Mouse (Mus musculus): Measurements from ENCODE around the gene Prkce. TPM values are rescaled to one million over a fixed set of nuclear protein-coding genes. Genes with fewer than 3 reads are reported as not detected.

Gene Prkce
- polyA plus RNA-seq, 1 experiment from 2014 or later = 4.4 TPM

- H3K4me3 ChIP-seq (replicated peaks; ENCODE audit: low read length) = no peak overlapping the region
- no peaks in the 10 kb centered on the region for H3K27me3 ChIP-seq (ENCODE audit: control insufficient read depth, insufficient read depth, low read length)
- ATAC-seq (ENCODE audit: insufficient read depth, low FRiP score) = no peak
- H3K9ac ChIP-seq (ENCODE audit: low read length) = no peak overlapping the region
- H3K4me2 ChIP-seq (ENCODE audit: low read depth, low read length) = no peak overlapping the region
- no peaks in the 10 kb centered on the region for H3K36me3 ChIP-seq (ENCODE audit: control insufficient read depth, insufficient read depth, low read length)
- WGBS = 51% methylated on average over 4 of the region's 4 CpGs
- 0 out of 2 replicates have a peak, but pooled peaks cover 5% of the 10 kb centered on the region for H3K4me1 ChIP-seq (ENCODE audit: control insufficient read depth, insufficient read depth, low read length)
- no peaks in the 10 kb centered on the region for H3K9me3 ChIP-seq (replicated peaks; ENCODE audit: control insufficient read depth, low read length)
- H3K27ac ChIP-seq (ENCODE audit: low read length) = no peak overlapping the region
Observed at GRCm38 (mm10) chr17:86618431-86618861, 450.9 kb downstream of the Prkce start.

GRCm38 (mm10) chr17:86622862-86623261 is 455.3 kb downstream of the Prkce start:
- Histone ChIP-seq H3K9ac (ENCODE audit: low read length) (no peak overlapping the region), H3K4me1 (ENCODE audit: control insufficient read depth, insufficient read depth, low read length) (0 out of 2 replicates have a peak, but pooled peaks cover 5% of the 10 kb centered on the region), H3K27me3 (ENCODE audit: control insufficient read depth, insufficient read depth, low read length) (no peaks in the 10 kb centered on the region), H3K36me3 (ENCODE audit: control insufficient read depth, insufficient read depth, low read length) (no peaks in the 10 kb centered on the region), H3K27ac (ENCODE audit: low read length) (no peak overlapping the region), H3K4me2 (ENCODE audit: low read depth, low read length) (no peak overlapping the region), H3K9me3 (replicated peaks; ENCODE audit: control insufficient read depth, low read length) (no peaks in the 10 kb centered on the region), H3K4me3 (replicated peaks; ENCODE audit: low read length) (no peak overlapping the region)
- 87% methylated on average over 3 of the region's 3 CpGs for WGBS
- ATAC-seq (ENCODE audit: insufficient read depth, low FRiP score) = no peak

GRCm38 (mm10) chr17:86626523-86626922 is 458.9 kb downstream of the Prkce start:
- WGBS = 76% methylated on average over 6 of the region's 6 CpGs
- H3K9ac ChIP-seq (ENCODE audit: low read length) = no peak overlapping the region
- H3K36me3 ChIP-seq (ENCODE audit: control insufficient read depth, insufficient read depth, low read length) = no peaks in the 10 kb centered on the region
- H3K9me3 ChIP-seq (replicated peaks; ENCODE audit: control insufficient read depth, low read length) = no peaks in the 10 kb centered on the region
- H3K4me3 ChIP-seq (replicated peaks; ENCODE audit: low read length) = no peak overlapping the region
- no peaks in the 10 kb centered on the region for H3K4me1 ChIP-seq (ENCODE audit: control insufficient read depth, insufficient read depth, low read length)
- no peak overlapping the region for H3K4me2 ChIP-seq (ENCODE audit: low read depth, low read length)
- no peak for ATAC-seq (ENCODE audit: insufficient read depth, low FRiP score)
- no peaks in the 10 kb centered on the region for H3K27me3 ChIP-seq (ENCODE audit: control insufficient read depth, insufficient read depth, low read length)
- H3K27ac ChIP-seq (ENCODE audit: low read length) = no peak overlapping the region

DNA sequence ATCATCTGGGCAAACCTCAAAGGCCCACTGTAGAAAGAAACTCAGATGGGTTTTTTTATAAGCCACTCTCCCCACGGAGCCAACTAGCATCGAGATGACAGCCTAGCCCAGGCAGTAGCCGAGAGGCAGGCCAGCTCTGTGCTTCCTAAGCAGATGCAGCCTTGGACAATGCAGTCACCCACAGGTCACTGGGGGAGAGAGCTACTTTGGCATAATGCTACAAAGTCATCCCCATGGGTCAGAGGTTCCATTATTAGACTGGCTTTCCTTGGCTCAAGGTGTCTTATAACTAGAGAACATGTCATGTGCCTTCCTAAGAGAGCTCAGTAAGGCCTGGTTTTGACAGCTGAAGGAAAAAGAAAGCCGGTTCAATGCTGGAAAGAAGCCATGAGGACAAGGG is 465.5 kb downstream of the Prkce start:
- Histone ChIP-seq H3K4me1 (ENCODE audit: control insufficient read depth, insufficient read depth, low read length) (no peaks in the 10 kb centered on the region), H3K27me3 (ENCODE audit: control insufficient read depth, insufficient read depth, low read length) (no peaks in the 10 kb centered on the region), H3K27ac (ENCODE audit: low read length) (no peak overlapping the region), H3K9me3 (replicated peaks; ENCODE audit: control insufficient read depth, low read length) (no peaks in the 10 kb centered on the region), H3K4me2 (ENCODE audit: low read depth, low read length) (no peak overlapping the region), H3K9ac (ENCODE audit: low read length) (no peak overlapping the region), H3K36me3 (ENCODE audit: control insufficient read depth, insufficient read depth, low read length) (no peaks in the 10 kb centered on the region), H3K4me3 (replicated peaks; ENCODE audit: low read length) (no peak overlapping the region)
- no peak for ATAC-seq (ENCODE audit: insufficient read depth, low FRiP score)
- WGBS = 76% methylated on average over 4 of the region's 4 CpGs

DNA sequence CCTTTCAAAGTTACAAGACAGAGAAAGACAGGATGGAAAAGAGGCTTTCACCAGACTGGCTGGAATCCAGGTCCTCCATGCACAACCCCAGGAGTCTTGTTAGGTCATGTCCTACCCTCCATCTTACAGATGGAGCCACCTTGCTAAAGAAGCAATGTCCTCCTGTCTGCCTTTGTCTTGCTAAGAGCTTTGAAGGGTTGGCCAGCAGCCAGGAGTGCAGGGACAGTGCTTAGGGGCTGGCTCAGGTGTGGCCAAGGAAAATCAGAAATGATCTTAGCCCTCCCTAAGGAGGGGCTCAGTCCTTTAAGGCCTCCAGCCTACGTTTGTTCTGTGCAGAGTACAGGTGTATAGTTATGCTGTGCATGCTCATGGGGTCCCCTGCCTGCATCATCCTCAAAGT is 469.7 kb downstream of the Prkce start:
- Histone ChIP-seq H3K27me3 (ENCODE audit: control insufficient read depth, insufficient read depth, low read length) (no peaks in the 10 kb centered on the region), H3K9ac (ENCODE audit: low read length) (no peak overlapping the region), H3K36me3 (ENCODE audit: control insufficient read depth, insufficient read depth, low read length) (no peaks in the 10 kb centered on the region), H3K27ac (ENCODE audit: low read length) (no peak overlapping the region), H3K9me3 (replicated peaks; ENCODE audit: control insufficient read depth, low read length) (no peaks in the 10 kb centered on the region), H3K4me2 (ENCODE audit: low read depth, low read length) (no peak overlapping the region), H3K4me1 (ENCODE audit: control insufficient read depth, insufficient read depth, low read length) (no peaks in the 10 kb centered on the region), H3K4me3 (replicated peaks; ENCODE audit: low read length) (no peak overlapping the region)
- WGBS = 65% methylated on average over 1 of the region's 1 CpGs
- ATAC-seq (ENCODE audit: insufficient read depth, low FRiP score) = no peak

- WGBS = 83% methylated on average over 3 of the region's 3 CpGs
- H3K4me3 ChIP-seq (replicated peaks; ENCODE audit: low read length) = no peak overlapping the region
- no peak overlapping the region for H3K4me2 ChIP-seq (ENCODE audit: low read depth, low read length)
- no peaks in the 10 kb centered on the region for H3K4me1 ChIP-seq (ENCODE audit: control insufficient read depth, insufficient read depth, low read length)
- H3K9me3 ChIP-seq (replicated peaks; ENCODE audit: control insufficient read depth, low read length) = no peaks in the 10 kb centered on the region
- H3K27me3 ChIP-seq (ENCODE audit: control insufficient read depth, insufficient read depth, low read length) = no peaks in the 10 kb centered on the region
- no peak overlapping the region for H3K27ac ChIP-seq (ENCODE audit: low read length)
- no peak overlapping the region for H3K9ac ChIP-seq (ENCODE audit: low read length)
- no peaks in the 10 kb centered on the region for H3K36me3 ChIP-seq (ENCODE audit: control insufficient read depth, insufficient read depth, low read length)
- no peak for ATAC-seq (ENCODE audit: insufficient read depth, low FRiP score)
Observed at GRCm38 (mm10) chr17:86639279-86639678, 471.7 kb downstream of the Prkce start.

DNA sequence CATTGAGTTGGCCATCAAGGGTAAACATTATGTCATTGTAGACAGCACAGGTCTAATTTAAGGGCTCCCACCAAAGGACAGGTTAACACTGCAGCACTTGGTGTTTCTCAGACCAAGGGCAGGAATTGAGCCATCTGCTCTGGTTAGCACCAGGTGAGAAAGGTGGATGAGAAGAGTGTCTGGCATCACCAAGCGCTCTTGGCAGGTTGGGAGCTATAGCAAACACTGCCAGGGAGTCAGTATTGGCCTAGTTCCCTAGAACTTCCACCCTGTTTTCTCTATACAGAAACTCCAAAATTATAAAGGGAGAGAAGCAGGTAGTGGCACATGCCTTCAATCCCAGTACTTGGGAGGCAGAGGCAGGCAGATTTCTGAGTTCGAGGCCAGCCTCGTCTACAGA is 479.6 kb downstream of the Prkce start:
- 93% methylated on average over 3 of the region's 3 CpGs for WGBS
- no peak for ATAC-seq (ENCODE audit: insufficient read depth, low FRiP score)
- H3K27me3 ChIP-seq (ENCODE audit: control insufficient read depth, insufficient read depth, low read length) = no peaks in the 10 kb centered on the region

GRCm38 (mm10) chr17:86648856-86649435 is 481.4 kb downstream of the Prkce start:
- Histone ChIP-seq H3K27ac (ENCODE audit: low read length) (no peak overlapping the region), H3K4me1 (ENCODE audit: control insufficient read depth, insufficient read depth, low read length) (no peaks in the 10 kb centered on the region), H3K27me3 (ENCODE audit: control insufficient read depth, insufficient read depth, low read length) (no peaks in the 10 kb centered on the region), H3K36me3 (ENCODE audit: control insufficient read depth, insufficient read depth, low read length) (no peaks in the 10 kb centered on the region), H3K4me2 (ENCODE audit: low read depth, low read length) (no peak overlapping the region), H3K4me3 (replicated peaks; ENCODE audit: low read length) (no peak overlapping the region), H3K9ac (ENCODE audit: low read length) (no peak overlapping the region), H3K9me3 (replicated peaks; ENCODE audit: control insufficient read depth, low read length) (no peaks in the 10 kb centered on the region)
- ATAC-seq (ENCODE audit: insufficient read depth, low FRiP score) = no peak
- 86% methylated on average over 12 of the region's 12 CpGs for WGBS

More for the DNA sequence above, 479.6 kb downstream of the Prkce start:
- Histone ChIP-seq H3K27ac (ENCODE audit: low read length) (no peak overlapping the region), H3K9ac (ENCODE audit: low read length) (no peak overlapping the region), H3K36me3 (ENCODE audit: control insufficient read depth, insufficient read depth, low read length) (no peaks in the 10 kb centered on the region), H3K9me3 (replicated peaks; ENCODE audit: control insufficient read depth, low read length) (no peaks in the 10 kb centered on the region), H3K4me2 (ENCODE audit: low read depth, low read length) (no peak overlapping the region), H3K4me1 (ENCODE audit: control insufficient read depth, insufficient read depth, low read length) (no peaks in the 10 kb centered on the region), H3K4me3 (replicated peaks; ENCODE audit: low read length) (no peak overlapping the region)

DNA sequence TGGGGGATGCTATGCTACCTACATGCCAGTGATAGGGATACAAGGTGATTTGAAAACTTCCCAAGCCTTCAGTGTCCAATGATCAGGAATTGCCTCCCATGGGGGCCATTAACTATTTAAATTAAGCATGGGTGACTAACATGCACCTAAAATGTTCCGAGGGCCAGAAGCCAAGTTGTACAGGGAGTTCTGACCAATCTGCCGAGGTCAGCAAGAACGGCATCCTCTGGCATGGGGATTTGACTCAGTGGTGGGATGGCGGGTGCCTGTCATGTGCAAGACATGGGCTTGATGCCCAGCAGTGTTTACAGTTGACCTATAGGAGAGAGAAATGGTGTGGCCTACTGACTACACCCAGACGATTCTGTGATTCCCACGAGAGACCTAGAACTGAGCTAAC is 482.7 kb downstream of the Prkce start:
- H3K27me3 ChIP-seq (ENCODE audit: control insufficient read depth, insufficient read depth, low read length) = no peaks in the 10 kb centered on the region
- H3K36me3 ChIP-seq (ENCODE audit: control insufficient read depth, insufficient read depth, low read length) = no peaks in the 10 kb centered on the region
- 88% methylated on average over 6 of the region's 6 CpGs for WGBS
- H3K4me3 ChIP-seq (replicated peaks; ENCODE audit: low read length) = no peak overlapping the region
- no peak overlapping the region for H3K9ac ChIP-seq (ENCODE audit: low read length)
- H3K9me3 ChIP-seq (replicated peaks; ENCODE audit: control insufficient read depth, low read length) = no peaks in the 10 kb centered on the region
- H3K27ac ChIP-seq (ENCODE audit: low read length) = no peak overlapping the region
- H3K4me1 ChIP-seq (ENCODE audit: control insufficient read depth, insufficient read depth, low read length) = no peaks in the 10 kb centered on the region
- no peak for ATAC-seq (ENCODE audit: insufficient read depth, low FRiP score)
- no peak overlapping the region for H3K4me2 ChIP-seq (ENCODE audit: low read depth, low read length)

All from stomach, embryonic 16.5 days (tissue).